Mouse (Mus musculus): Measurements from ENCODE around the gene Ms4a4c.

DNA sequence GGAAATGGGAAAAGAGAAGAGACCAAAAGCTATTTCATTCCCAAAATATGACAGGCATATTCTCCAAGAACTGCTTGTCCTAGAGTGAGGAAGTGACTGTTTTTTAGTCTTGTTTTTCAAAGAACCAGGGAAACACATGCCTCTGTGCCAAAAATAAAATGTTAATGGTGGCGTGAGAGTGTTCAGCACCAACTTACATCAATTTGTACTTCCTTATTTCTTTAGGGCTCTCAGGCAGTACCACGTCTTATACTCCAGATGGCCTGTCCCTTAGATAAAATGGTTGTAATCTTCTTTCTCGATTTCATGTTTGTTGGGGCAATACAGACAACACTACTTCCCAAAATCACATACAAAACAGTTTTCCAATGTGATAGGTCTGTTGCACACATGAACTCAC, 36.3 kb upstream of the Ms4a4c start:
- TF ChIP-seq MAFK (IDR thresholded peaks at IDR 0.05; ENCODE audit: insufficient replicate concordance, low read length) (no peak), CTCF (conservative IDR thresholded peaks at IDR 0.05 in 1 of 2, IDR thresholded peaks at IDR 0.05 in 1 of 2; ENCODE audit: low read depth in 2 of 2, low read length in 2 of 2) (no peak), MAX (IDR thresholded peaks at IDR 0.05; ENCODE audit: low read length) (no peak), EP300 (IDR thresholded peaks at IDR 0.05; ENCODE audit: low read length) (no peak), POLR2A (IDR thresholded peaks at IDR 0.05; ENCODE audit: low read depth, low read length) (no peak), BHLHE40 (IDR thresholded peaks at IDR 0.05; ENCODE audit: low read depth, low read length) (no peak), NRF1 (IDR thresholded peaks at IDR 0.05; ENCODE audit: low read depth, low read length) (no peak), RCOR1 (conservative IDR thresholded peaks at IDR 0.05; ENCODE audit: low read depth, low read length) (no peak), TCF12 (IDR thresholded peaks at IDR 0.05; ENCODE audit: low read depth, low read length) (no peak), GABPA (IDR thresholded peaks at IDR 0.05; ENCODE audit: insufficient replicate concordance, low read depth, low read length) (no peak), CHD2 (IDR thresholded peaks at IDR 0.05; ENCODE audit: low read length) (no peak), NELFE (IDR thresholded peaks at IDR 0.05; ENCODE audit: low read depth, low read length) (no peak)
